Mouse (Mus musculus) lung, adult 2 months (tissue): ENCODE data around the gene Tirap. TPM values are rescaled to one million over a fixed set of nuclear protein-coding genes. Genes with fewer than 3 reads are reported as not detected.

Source experiments
- DNase-seq: peaks from one replicate; pipeline ENCODE4 v3.0.0; 2022
- H3K4me1 ChIP-seq: fragments of 200-500 bp; 2 replicates; pipeline ENCODE4 v1.6.1; 2011; ENCODE audit warnings: low read length; ENCODE audit not compliant: control insufficient read depth, insufficient read depth
- H3K4me3 ChIP-seq: fragments of 200-500 bp; replicated peaks from 2 replicates; pipeline ENCODE3; 2011; ENCODE audit warnings: low read depth, mild to moderate bottlenecking, control low read depth, low read length; ENCODE audit errors: extremely low read depth
- CTCF ChIP-seq: fragments of 200-500 bp; IDR thresholded peaks from 2 replicates; pipeline ENCODE4 v1.5.1; 2011; ENCODE audit warnings: mild to moderate bottlenecking, low read length, control low read depth; ENCODE audit not compliant: insufficient read depth
- POLR2A ChIP-seq: fragments of 200-500 bp; IDR thresholded peaks from 2 replicates; pipeline ENCODE4 v1.6.1; 2011; ENCODE audit warnings: low read depth, mild to moderate bottlenecking, control low read depth, low read length, borderline replicate concordance; ENCODE audit errors: extremely low read depth
- WGBS: fragments of 180-500 bp; shearing (Covaris S2); methylation state at CpG from one replicate; pipeline ENCODE4 v1.1.7; 2018; 5-methylcytosine and 5-hydroxymethylcytosine counted together
- polyA plus RNA-seq: library from polyadenylated mRNA; depleted of rRNA; stranded (reverse); fragments of >200 nt; gene quantifications from 2 replicates; pipeline ENCODE4 v1.2.3, GENCODE M21; 2012

The Tirap gene
- polyA plus RNA-seq, 1 experiment: 19.9 TPM

DNA sequence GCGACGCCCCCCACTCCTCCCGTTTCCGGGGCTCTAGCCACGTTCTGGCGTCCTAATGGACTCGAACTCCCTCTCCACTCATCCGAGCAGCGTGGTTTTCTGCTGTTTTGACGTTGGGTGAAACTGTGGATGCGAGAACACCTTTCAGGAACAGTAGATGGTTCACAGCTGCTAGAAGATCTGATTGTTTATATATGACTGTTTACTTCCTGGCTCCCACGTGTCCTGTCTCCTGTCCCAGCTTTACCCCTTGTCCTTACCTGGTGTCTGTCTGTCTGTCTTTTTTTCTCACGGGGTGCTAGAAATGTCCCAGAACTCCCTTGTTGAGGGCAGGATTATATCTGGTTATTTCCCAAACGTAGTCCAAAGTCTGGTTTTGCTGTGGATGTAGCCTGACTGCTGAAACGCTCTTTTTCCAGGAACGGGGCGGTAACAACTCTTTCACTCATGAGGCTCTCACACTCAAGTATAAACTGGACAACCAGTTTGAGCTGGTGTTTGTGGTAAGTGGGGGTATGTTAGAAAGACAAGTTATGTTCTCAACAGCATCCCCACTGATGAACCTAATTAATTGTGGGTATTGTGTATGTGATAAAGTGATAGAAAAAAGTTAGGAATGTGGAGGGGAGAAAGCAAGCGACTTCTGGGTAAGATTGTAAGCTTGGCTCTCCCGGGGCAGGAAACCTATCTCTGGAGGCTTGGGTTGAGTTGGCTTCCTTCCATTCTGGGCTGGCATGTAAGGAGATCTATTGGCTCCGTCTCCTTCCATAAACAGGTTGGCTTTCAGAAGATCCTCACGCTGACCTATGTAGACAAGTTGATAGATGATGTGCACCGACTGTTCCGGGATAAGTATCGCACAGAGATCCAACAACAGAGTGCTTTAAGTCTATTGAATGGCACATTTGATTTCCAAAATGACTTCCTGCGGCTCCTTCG, 11.8 kb upstream of the Tirap start:
- TF ChIP-seq CTCF: no peak
- TF ChIP-seq POLR2A: no peak
- Histone ChIP-seq H3K4me3 (peak overlapping the region; percentile 79), H3K4me1 (peaks cover 3% of the 10 kb centered on the region; the same call in 1 of the 2 replicates)
- no peak for DNase-seq
- 17% methylated on average over 26 of the region's 26 CpGs for WGBS

DNA sequence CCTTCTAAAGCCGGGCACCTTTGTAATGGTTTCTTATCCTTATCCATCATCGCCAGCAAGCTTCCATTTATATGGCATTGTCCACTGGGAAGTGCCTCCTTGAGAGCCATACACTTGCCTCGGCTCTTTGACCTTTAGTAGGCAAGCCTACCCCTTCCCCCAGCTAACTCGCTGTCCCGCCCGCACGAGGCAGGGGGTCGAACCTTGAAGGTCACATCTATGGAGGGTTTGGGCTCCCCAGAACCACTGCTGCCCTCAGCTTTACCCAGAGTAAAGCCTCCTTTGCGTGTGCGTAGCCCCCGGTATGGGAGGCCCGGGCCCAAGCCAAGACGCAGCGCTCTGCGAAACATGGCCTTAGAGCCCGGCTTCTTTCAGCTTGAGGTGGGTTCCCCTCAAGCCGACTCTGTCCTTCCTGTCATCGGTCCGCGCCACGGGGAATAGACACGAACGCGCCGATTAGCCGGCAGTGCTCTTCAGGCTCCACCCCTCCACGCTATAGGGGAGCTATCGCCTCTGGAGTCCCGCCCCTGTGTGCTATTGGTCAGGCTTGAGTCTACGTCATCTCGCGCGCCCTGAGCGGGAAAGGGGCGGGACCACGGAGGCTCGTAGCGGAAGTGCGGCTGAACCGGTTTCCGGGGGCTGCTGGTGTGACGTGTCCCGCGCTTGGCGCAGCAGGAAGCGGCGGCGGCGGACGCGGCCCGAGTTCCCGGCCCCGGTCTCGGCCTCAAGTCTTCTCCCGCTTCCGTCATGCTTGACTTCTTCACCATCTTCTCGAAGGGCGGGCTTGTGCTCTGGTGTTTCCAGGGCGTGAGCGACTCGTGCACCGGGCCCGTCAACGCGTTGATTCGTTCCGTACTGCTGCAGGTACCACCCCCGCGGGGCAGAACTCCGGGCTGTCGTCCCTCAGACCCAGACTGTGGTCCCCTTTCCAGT, 10.7 kb upstream of the Tirap start, which contains the start of gene Foxred1:
Gene Foxred1, minus strand, starts transcription at position 514 of the 933 bp plus-strand sequence.
- under 1% methylated on average over 72 of the region's 72 CpGs for WGBS
- Histone ChIP-seq H3K4me3 (peak within 1 kb of the TSS; percentile 93), H3K4me1 (peaks cover 3% of the 10 kb centered on the region; the same call in 1 of the 2 replicates)
- TF ChIP-seq CTCF (no peak), POLR2A (peak; percentile 94)
- DNase-seq: peak; percentile 98

DNA sequence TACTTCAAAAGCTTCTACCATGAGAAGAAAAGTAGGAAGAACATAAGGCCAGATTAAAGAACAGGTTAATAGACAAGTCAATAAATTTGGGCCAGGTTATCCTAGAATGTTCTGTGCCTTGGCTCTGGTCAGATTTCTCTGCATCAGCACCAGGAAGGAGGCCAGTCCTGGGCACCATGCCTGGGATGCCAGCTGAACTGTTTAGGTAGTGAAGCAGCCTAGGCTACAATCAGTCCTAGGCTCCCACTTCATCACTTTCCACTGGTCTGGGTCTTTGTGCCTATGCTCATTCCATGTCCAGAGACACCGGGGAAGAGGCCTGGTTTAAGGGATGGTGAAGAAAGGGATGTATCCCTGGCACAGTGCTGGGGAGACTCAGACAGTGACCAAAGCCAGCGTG, 4.3 kb upstream of the Tirap start:
- 98% methylated on average over 2 of the region's 2 CpGs for WGBS
- TF ChIP-seq POLR2A (no peak), CTCF (no peak)
- no peak overlapping the region for H3K4me3 ChIP-seq
- no peak for DNase-seq
- H3K4me1 ChIP-seq: peaks cover 6% of the 10 kb centered on the region

DNA sequence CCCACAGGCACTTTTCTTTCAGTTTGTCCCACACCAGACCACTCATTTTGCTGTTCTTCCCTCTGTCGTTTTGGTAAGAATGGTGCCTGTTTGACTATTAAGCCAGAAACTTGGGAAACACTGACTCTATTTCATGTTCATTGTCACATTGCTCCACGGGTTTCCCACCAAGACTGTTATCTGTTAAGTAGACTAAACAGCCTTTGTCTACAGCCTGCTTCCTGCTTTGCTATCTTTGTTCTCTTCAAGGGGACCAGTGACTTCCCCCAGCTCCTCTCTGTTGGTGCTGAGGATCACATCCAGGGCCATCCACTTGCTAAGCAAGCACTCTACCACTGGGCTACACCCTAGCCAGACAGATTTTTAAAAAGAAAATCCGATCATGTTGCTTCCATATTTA, 3.4 kb upstream of the Tirap start:
- H3K4me1 ChIP-seq: peaks cover 8% of the 10 kb centered on the region
- H3K4me3 ChIP-seq: no peak overlapping the region
- DNase-seq: no peak
- TF ChIP-seq POLR2A (no peak), CTCF (no peak)
- 35% methylated on average over 3 of the region's 3 CpGs for WGBS

DNA sequence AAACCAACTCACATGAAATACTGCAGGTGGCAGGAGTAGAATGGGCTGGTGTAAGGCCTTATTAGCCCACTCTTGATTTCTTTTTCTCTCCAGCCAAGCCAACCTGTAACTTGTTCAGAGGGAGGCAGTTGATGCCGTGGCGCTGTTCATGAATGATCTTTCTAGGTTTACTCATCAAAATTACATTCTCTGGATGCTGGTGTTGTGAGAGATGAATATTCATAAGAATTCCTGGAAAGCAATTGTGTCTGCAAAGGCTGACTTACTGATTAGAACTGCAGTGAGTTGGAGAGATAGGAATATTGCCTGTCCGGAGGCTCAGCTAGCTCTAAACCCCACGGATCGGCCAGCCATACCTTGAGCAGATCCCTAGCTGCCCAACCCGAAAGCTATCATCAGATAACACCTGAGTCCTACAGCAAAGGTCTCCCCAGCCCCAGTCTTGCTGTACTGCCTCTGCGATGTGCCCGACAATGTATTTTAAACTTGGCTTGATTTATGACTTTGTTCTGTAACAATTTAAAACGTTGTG, 504 bp upstream of the Tirap start:
- 53% methylated on average over 9 of the region's 9 CpGs for WGBS
- DNase-seq: no peak
- Histone ChIP-seq H3K4me1 (peaks cover 8% of the 10 kb centered on the region), H3K4me3 (peak overlapping the region; percentile 10)
- TF ChIP-seq CTCF: no peak
- no peak for TF ChIP-seq POLR2A

DNA sequence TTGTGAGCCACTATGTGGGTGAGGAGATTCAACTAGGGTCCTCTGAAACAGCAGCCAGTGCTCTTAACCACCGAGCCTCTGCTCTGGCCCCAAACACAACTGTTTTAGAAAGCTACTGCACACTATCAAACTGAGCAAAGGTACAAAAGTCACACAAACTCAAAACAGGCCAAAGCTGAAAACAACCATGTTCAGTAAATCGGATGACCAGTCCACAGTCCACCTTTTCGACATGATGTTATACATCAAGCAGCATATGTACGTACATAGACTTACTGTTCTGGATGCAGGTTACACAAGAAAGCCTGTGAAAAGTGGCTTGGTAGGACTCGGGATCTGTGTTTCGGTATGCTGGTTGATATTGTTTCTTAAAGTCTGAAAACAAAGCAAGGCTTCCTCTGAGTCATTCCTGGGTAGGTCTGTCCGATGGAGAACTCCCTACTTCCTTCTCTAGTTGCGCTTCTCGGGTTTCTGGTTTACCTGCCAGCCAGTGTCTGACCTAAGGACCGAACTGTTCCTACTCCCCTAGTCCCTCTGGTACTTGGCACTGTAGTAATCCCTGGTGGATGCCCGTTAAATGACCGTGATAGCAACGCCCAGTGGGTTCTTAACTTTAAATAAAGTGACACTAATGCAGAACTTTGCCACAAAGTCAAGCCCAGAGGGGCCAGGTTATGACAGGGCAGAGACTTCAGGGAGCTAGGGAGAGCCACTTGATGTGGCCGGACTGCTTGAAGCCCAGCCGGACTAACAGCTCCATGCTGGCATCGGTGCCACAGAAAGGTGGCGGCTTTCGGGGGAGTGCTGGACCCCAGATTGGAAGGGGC, 933 bp downstream of the Tirap start:
- TF ChIP-seq POLR2A: 0 out of 2 replicates have a peak, but pooled peaks have one; percentile 6
- TF ChIP-seq CTCF: no peak
- 17% methylated on average over 18 of the region's 18 CpGs for WGBS
- Histone ChIP-seq H3K4me3 (peak overlapping the region; percentile 60), H3K4me1 (peaks cover 8% of the 10 kb centered on the region)
- no peak for DNase-seq

DNA sequence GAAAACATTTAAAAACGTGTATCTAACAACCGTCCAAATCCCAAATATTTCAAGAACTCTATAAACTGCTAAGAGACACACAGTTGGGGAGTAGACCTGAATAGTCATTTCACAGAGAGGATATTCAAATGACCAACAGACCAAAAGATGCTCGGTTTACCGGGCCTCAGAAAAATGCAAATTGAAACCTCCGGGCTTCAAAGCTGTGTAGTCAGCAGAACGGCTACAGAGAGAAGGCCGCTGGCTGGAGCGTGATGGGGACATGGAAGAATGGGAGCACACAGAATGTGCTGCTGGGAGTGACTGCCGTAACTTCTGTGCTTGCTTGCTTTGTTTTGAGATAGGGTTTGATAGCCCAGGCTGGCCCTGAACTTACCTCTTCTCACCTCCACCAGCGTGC, 1.7 kb downstream of the Tirap start:
- WGBS: 81% methylated on average over 10 of the region's 10 CpGs
- H3K4me3 ChIP-seq: no peak overlapping the region
- TF ChIP-seq CTCF: no peak
- no peak for TF ChIP-seq POLR2A

DNA sequence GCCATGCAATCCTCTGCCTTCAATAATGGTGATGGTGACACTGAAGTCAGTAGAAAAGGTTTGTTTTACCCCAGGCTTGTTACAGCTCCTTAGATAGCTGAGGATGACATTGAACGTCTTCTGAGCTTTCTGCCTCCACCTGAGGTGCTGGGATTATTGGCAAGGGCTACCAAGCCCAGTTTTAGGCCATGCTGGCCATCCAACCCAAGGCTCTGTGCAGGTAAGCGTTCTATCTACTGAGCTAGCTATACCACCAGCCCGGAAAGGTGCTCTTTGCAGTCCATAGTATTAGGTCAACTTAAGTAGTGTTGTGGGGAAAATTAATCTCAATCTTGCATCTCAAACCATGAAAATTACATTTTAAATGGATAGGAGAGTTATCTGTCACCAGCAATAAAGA, 2.5 kb downstream of the Tirap start:
- DNase-seq: no peak
- H3K4me3 ChIP-seq: no peak overlapping the region
- WGBS: 92% methylated on average over 3 of the region's 3 CpGs
- TF ChIP-seq POLR2A: no peak
- TF ChIP-seq CTCF: no peak
- peaks cover 8% of the 10 kb centered on the region for H3K4me1 ChIP-seq

More for the DNA sequence above, 1.7 kb downstream of the Tirap start:
- no peak for DNase-seq
- peaks cover 8% of the 10 kb centered on the region for H3K4me1 ChIP-seq

DNA sequence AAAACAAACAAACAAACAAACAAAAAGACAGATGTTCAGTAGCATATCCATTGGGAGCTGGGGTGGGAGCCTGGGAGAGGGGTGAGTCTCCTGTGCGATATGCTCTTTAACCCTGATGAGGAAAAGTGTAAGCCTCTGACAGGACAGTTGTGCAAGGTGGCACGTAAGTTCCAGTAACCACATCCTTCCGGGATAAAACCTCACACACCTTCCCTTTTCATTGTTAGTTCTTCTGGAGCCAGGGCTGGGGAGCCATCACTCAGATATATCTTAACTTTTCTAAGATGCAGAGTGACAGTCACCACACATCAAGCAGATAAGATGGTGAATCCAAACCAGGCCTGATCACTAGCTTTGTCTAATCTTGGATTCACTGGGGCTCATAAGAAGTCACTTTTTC, 6.0 kb downstream of the Tirap start:
- no peak for TF ChIP-seq POLR2A
- no peak for TF ChIP-seq CTCF
- H3K4me1 ChIP-seq: peaks cover 3% of the 10 kb centered on the region; the same call in 1 of the 2 replicates
- no peak for DNase-seq
- H3K4me3 ChIP-seq: no peak overlapping the region
- WGBS: 87% methylated on average over 3 of the region's 3 CpGs
